8 mouse cellular contexts compared by ENCODE assay signal in the genomic region with DNA sequence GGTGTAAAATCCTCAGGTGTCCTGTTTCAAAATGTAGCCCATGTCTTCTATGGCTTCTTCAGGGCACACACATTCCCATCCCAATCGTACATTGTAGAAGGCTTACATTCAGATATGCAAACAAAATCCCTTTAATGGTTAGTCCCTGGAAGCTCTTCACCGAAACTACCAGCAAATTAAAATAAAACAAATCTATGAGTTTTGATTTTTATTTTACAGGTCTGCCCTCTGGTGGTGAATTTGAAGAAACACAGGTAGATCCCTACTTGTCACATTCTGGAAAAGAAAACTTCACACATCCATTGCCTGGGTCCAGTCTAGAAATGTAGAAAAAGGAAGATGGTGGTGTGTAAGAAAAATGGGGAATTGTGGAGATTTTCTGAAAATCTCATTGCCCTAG. TPM values are rescaled to one million over a fixed set of nuclear protein-coding genes. Genes with fewer than 3 reads are reported as not detected.
DNase-seq lines count a peak whose midpoint lies in the region; ATAC-seq and TF ChIP-seq lines count a peak whose summit lies in the region.
"Had no signal": no experiment of that assay in that cellular context is flagged by ENCODE, and none has a peak within 500 bp of the region (broad histone marks: within the 10 kb centered on the region; RNA-seq: fewer than 3 reads in every experiment).

No protein-coding gene starts in this region.

- H3K4me2 ChIP-seq in intestine, postnatal 0 days (replicated peaks; ENCODE audit: low read depth): no peak overlapping the region
- no peak overlapping the region for H3K4me2 ChIP-seq in intestine, embryonic 16.5 days (ENCODE audit: low read depth, low read length)
- H3K4me2 ChIP-seq: liver, embryonic 15.5 days had no signal

- no peaks in the 10 kb centered on the region for H3K27me3 ChIP-seq in intestine, postnatal 0 days (replicated peaks; ENCODE audit: control insufficient read depth, insufficient read depth, low read length)
- H3K27me3 ChIP-seq in intestine, embryonic 16.5 days (replicated peaks; ENCODE audit: control insufficient read depth, insufficient read depth, low read length): no peaks in the 10 kb centered on the region
- H3K27me3 ChIP-seq in E14TG2a.4 (ENCODE audit: insufficient read depth, low read length): no peaks in the 10 kb centered on the region

- H3K4me3 ChIP-seq in intestine, postnatal 0 days (ENCODE audit: low read depth, low read length): no peak overlapping the region
- no peak overlapping the region for H3K4me3 ChIP-seq in intestine, embryonic 16.5 days (ENCODE audit: low read length)
- H3K4me3 ChIP-seq in E14TG2a.4 (replicated peaks; ENCODE audit: low read length): no peak overlapping the region
- H3K4me3 ChIP-seq: liver, embryonic 15.5 days had no signal

- no peak overlapping the region for H3K9ac ChIP-seq in intestine, postnatal 0 days (ENCODE audit: low read depth, low read length)
- no peak overlapping the region for H3K9ac ChIP-seq in intestine, embryonic 16.5 days (ENCODE audit: low read depth, low read length)
- H3K9ac ChIP-seq: liver, embryonic 15.5 days had no signal

- H3K36me3 ChIP-seq in intestine, postnatal 0 days (ENCODE audit: control insufficient read depth, insufficient read depth): no peaks in the 10 kb centered on the region
- no peaks in the 10 kb centered on the region for H3K36me3 ChIP-seq in intestine, embryonic 16.5 days (ENCODE audit: control insufficient read depth, insufficient read depth, low read length)
- no peaks in the 10 kb centered on the region for H3K36me3 ChIP-seq in E14TG2a.4 (ENCODE audit: insufficient read depth, low read length)
- H3K36me3 ChIP-seq: liver, embryonic 15.5 days had no signal

- TF ChIP-seq CTCF in intestine, postnatal 0 days (IDR thresholded peaks at IDR 0.05; ENCODE audit: low read depth): peak; percentile 64
- TF ChIP-seq CTCF in E14TG2a.4 (conservative IDR thresholded peaks at IDR 0.05; ENCODE audit: low read length): peak; percentile 71

- DNase-seq in 416B (ENCODE audit: low read depth): peak; percentile 50
- peak; percentile 16 for DNase-seq in embryo, embryonic 11.5 days (ENCODE audit: low read depth, low spot score)
- DNase-seq in cerebellum, adult 9-10 months: no peak
- DNase-seq in kidney, adult 8-10 months: no peak

- no peaks in the 10 kb centered on the region for H3K9me3 ChIP-seq in intestine, postnatal 0 days (ENCODE audit: control insufficient read depth)
- H3K9me3 ChIP-seq in intestine, embryonic 16.5 days (ENCODE audit: control insufficient read depth, low read length): no peaks in the 10 kb centered on the region
- H3K9me3 ChIP-seq in E14TG2a.4 (ENCODE audit: low read length): no peaks in the 10 kb centered on the region
- H3K9me3 ChIP-seq: liver, embryonic 15.5 days had no signal

- WGBS in intestine, postnatal 0 days: 20% methylated on average over 2 of the region's 2 CpGs
- 20% methylated on average over 2 of the region's 2 CpGs for WGBS in intestine, embryonic 16.5 days

- no peaks in the 10 kb centered on the region for H3K4me1 ChIP-seq in intestine, postnatal 0 days (replicated peaks; ENCODE audit: control insufficient read depth, insufficient read depth, low read length)
- H3K4me1 ChIP-seq in intestine, embryonic 16.5 days (ENCODE audit: control insufficient read depth, insufficient read depth, low read length): no peaks in the 10 kb centered on the region
- peaks cover 17% of the 10 kb centered on the region for H3K4me1 ChIP-seq in E14TG2a.4 (replicated peaks; ENCODE audit: low read depth, low read length)
- H3K4me1 ChIP-seq: liver, embryonic 15.5 days had no signal

- ATAC-seq in intestine, postnatal 0 days: no peak
- no peak for ATAC-seq in intestine, embryonic 16.5 days

- no peak overlapping the region for H3K27ac ChIP-seq in intestine, postnatal 0 days (ENCODE audit: low read depth, low read length)
- H3K27ac ChIP-seq in intestine, embryonic 16.5 days (ENCODE audit: low read length): no peak overlapping the region
- H3K27ac ChIP-seq: liver, embryonic 15.5 days had no signal

RNA-seq across cellular contexts. Expression of gene Slc25a36, which starts 51.5 kb away (rescaled TPM):
- 47.7 and 56.9 TPM in 2 replicates for polyA plus RNA-seq in intestine, postnatal 0 days (2015; fragmentation: Nextera tagmentation; extraction: Ambion mirVana)
- 45.1 and 49.4 TPM in 2 replicates for polyA plus RNA-seq in intestine, embryonic 16.5 days (2015; fragmentation: Nextera tagmentation; extraction: Ambion mirVana)

Comparison
In these comparisons a context has a peak if more than half of its experiments do, and no peak if none do; other contexts are left out.
1. DNase-seq: peak in 416B (single experiment) and embryo, embryonic 11.5 days (single experiment); none in cerebellum, adult 9-10 months (single experiment) and kidney, adult 8-10 months (0 of 2).